ENCODE assay signal across 9 mouse cellular contexts in genomic region chr4:107435238-107435946, GRCm38 (mm10). TPM values are rescaled to one million over a fixed set of nuclear protein-coding genes. Genes with fewer than 3 reads are reported as not detected.
DNase-seq lines count a peak whose midpoint lies in the region; ATAC-seq lines count a peak whose summit lies in the region.
"Had no signal": no experiment of that assay in that cellular context is flagged by ENCODE, and none has a peak within 500 bp of the region (broad histone marks: within the 10 kb centered on the region; RNA-seq: fewer than 3 reads in every experiment).

No protein-coding gene starts in this region.

- H3K9me3 ChIP-seq in heart, embryonic 16.5 days (replicated peaks; ENCODE audit: control insufficient read depth, low read length), result no peaks in the 10 kb centered on the region
- H3K9me3 ChIP-seq in embryonic facial prominence, embryonic 15.5 days (replicated peaks), result no peaks in the 10 kb centered on the region
- H3K9me3 ChIP-seq in neural tube, embryonic 14.5 days (ENCODE audit: control insufficient read depth, low read length), result no peaks in the 10 kb centered on the region

- H3K9ac ChIP-seq in heart, embryonic 16.5 days (ENCODE audit: low read length), result no peak overlapping the region; the same call in 1 of the 2 replicates
- peak overlapping the region; percentile 65 for H3K9ac ChIP-seq in embryonic facial prominence, embryonic 15.5 days
- H3K9ac ChIP-seq in neural tube, embryonic 14.5 days (replicated peaks; ENCODE audit: low read depth, low read length), result peak overlapping the region; percentile 71

- peak overlapping the region; percentile 78 for H3K4me2 ChIP-seq in heart, embryonic 16.5 days (ENCODE audit: low read depth, low read length)
- H3K4me2 ChIP-seq in embryonic facial prominence, embryonic 15.5 days (replicated peaks), result peak overlapping the region; percentile 96
- H3K4me2 ChIP-seq in neural tube, embryonic 14.5 days (ENCODE audit: low read depth, low read length), result peak overlapping the region; percentile 71

- no peak for DNase-seq in heart, adult 9 months (ENCODE audit: low spot score in 2 of 2)
- peak; percentile 38 for DNase-seq in kidney, postnatal 10 days
- DNase-seq in gastrocnemius, postnatal 36 days, result no peak
- DNase-seq in thymus, postnatal 4 days, result no peak
- DNase-seq in left cerebral cortex, postnatal 14 days (ENCODE audit: low spot score in 2 of 2), result no peak

- WGBS in heart, embryonic 16.5 days, result 3% methylated on average over 47 of the region's 47 CpGs
- 4% methylated on average over 47 of the region's 47 CpGs for WGBS in embryonic facial prominence, embryonic 15.5 days
- WGBS in neural tube, embryonic 14.5 days, result 2% methylated on average over 45 of the region's 47 CpGs

- no peaks in the 10 kb centered on the region for H3K36me3 ChIP-seq in heart, embryonic 16.5 days (ENCODE audit: control insufficient read depth, insufficient read depth)
- no peaks in the 10 kb centered on the region for H3K36me3 ChIP-seq in embryonic facial prominence, embryonic 15.5 days
- no peaks in the 10 kb centered on the region for H3K36me3 ChIP-seq in neural tube, embryonic 14.5 days (ENCODE audit: control insufficient read depth, insufficient read depth, low read length)

- intact Hi-C loops in gastrocnemius, postnatal 36 days (cut with DNase I), result no loop called here
- intact Hi-C loops in left cerebral cortex, postnatal 14 days (cut with DNase I), result no loop called here

- peaks cover 9% of the 10 kb centered on the region; the same call in 1 of the 2 replicates for H3K4me1 ChIP-seq in heart, embryonic 16.5 days (ENCODE audit: control insufficient read depth, insufficient read depth, low read length)
- peaks cover 31% of the 10 kb centered on the region for H3K4me1 ChIP-seq in embryonic facial prominence, embryonic 15.5 days
- peaks cover 4% of the 10 kb centered on the region; the same call in 1 of the 2 replicates for H3K4me1 ChIP-seq in neural tube, embryonic 14.5 days (ENCODE audit: control insufficient read depth, insufficient read depth, low read length)

- ATAC-seq in heart, embryonic 16.5 days (replicated peaks; ENCODE audit: extremely low read depth, insufficient read depth, low FRiP score), result no peak
- ATAC-seq in embryonic facial prominence, embryonic 15.5 days (ENCODE audit: insufficient number of reproducible peaks, low FRiP score, low TSS enrichment, low read depth), result no peak
- peak; percentile 19; the same call in 1 of the 2 replicates for ATAC-seq in neural tube, embryonic 14.5 days (ENCODE audit: low read depth)

- H3K4me3 ChIP-seq in heart, embryonic 16.5 days (ENCODE audit: low read length), result peak overlapping the region; percentile 66
- H3K4me3 ChIP-seq in embryonic facial prominence, embryonic 15.5 days (replicated peaks), result peak overlapping the region; percentile 69
- peak overlapping the region; percentile 64 for H3K4me3 ChIP-seq in neural tube, embryonic 14.5 days (ENCODE audit: low read depth, low read length)

- no peak overlapping the region for H3K27ac ChIP-seq in heart, embryonic 16.5 days (ENCODE audit: low read length)
- peak overlapping the region; percentile 73; the same call in 1 of the 2 replicates for H3K27ac ChIP-seq in embryonic facial prominence, embryonic 15.5 days (replicated peaks)
- H3K27ac ChIP-seq in neural tube, embryonic 14.5 days (ENCODE audit: low read depth, low read length), result no peak overlapping the region
- H3K27ac ChIP-seq: macrophage had no signal

- H3K27me3 ChIP-seq in heart, embryonic 16.5 days (ENCODE audit: control insufficient read depth, insufficient read depth, low read length), result peaks cover 65% of the 10 kb centered on the region
- peaks cover 45% of the 10 kb centered on the region for H3K27me3 ChIP-seq in embryonic facial prominence, embryonic 15.5 days
- H3K27me3 ChIP-seq in neural tube, embryonic 14.5 days (ENCODE audit: control insufficient read depth, insufficient read depth, low read length), result peaks cover 21% of the 10 kb centered on the region

RNA-seq across cellular contexts. Expression of gene Glis1, which starts 1.0 kb away (rescaled TPM):
- 0.16 and 0.47 TPM in 2 replicates for polyA plus RNA-seq in heart, embryonic 16.5 days (2015; fragmentation: Nextera tagmentation; extraction: Ambion mirVana)
- 35.3 and 37.4 TPM in 2 replicates for polyA plus RNA-seq in embryonic facial prominence, embryonic 15.5 days (2015; fragmentation: Nextera tagmentation; extraction: Ambion mirVana)
- polyA plus RNA-seq in neural tube, embryonic 14.5 days (2014; fragmentation: Nextera tagmentation; extraction: Ambion mirVana), result 4.3 and 5.7 TPM in 2 replicates
- under 1 TPM; 0.20 to 0.23 TPM for total RNA-seq in gastrocnemius, postnatal 36 days (2021)
- total RNA-seq in left cerebral cortex, postnatal 14 days (2021), result 1 to 10 TPM; 1.4 to 2.3 TPM
- polyA plus RNA-seq: macrophage had no signal
